Mouse (Mus musculus) v-Abl transformed pro-B cells (cell line): ENCODE measurements around the gene Mrvi1.

Experiments used
- in situ Hi-C, 2 experiments: fragments of 400-800 bp; cut with MboI; formaldehyde crosslinking; loops; one replicate each; pipeline ENCODE4 v1.15.1; 2025; ENCODE audit not compliant: unreplicated experiment in 2 of 2

The Mrvi1 gene

DNA sequence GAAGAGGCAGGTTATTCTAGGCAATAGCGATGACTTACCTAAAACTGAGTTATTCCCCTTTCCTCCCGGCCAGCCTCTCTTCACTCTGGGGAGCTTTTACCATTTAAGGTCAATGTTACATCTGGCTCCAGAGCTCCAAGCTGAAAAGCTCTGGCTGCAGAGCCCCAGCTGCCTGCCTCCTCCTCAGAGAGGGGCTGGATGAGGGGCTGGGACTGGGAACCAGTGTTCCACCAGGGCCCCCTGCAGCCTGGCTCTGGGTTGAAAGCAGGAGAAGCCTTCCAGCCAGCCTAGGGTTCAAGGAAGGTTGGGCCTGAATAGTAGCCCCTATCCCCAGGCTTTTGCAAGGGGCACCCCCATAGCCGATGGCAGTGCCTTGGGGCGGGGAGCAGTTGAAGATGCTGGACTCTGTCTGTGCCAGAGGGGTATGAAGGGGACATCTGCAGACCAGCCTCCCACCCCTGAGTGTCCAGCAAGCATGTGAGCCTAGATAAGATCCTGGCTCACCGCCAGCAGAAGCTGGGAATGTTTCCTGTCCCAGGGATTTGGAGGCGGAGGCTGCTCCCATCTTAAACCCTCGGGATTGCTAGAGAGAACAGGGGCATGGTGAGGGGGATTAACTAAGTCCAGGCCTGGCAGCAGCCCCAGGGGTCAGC lies at the start of gene Mrvi1:
Mrvi1 (minus strand) TSS at position 409 of the 653 bp plus-strand sequence.
- in situ Hi-C loops, result no loop called here

DNA sequence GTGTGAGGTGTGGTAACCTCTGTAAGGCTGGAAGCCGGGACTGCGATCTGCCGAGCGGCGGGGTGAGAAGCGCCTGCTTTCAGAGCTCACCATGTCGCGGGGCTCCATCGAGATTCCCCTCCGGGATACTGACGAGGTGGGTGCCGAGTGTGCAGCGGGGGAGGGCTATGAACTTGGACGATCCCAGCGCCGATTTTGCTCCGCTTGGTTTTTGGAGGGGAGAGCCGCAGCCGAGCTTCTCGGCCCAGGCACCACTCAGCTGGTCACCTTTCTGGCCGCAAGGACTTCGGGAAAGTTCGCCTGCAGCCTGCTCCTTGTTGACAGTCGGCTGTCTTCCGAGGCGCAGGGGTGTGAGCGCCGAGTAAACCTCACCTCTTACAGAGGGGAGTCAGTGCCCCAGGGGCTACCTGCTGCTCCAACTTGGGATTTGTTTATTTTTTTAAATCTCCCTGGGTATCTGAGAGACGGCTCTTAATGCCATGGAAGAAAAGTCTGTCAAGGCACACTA lies 46.8 kb upstream of the Mrvi1 start:
- in situ Hi-C loops, result loop anchor here (25.0 kb wide), 3 partner anchors 658 to 1517 kb away; partner anchors contain the start of genes Rpl27a (in 2 of the 2) and Trim66 (in 2 of the 2)

DNA sequence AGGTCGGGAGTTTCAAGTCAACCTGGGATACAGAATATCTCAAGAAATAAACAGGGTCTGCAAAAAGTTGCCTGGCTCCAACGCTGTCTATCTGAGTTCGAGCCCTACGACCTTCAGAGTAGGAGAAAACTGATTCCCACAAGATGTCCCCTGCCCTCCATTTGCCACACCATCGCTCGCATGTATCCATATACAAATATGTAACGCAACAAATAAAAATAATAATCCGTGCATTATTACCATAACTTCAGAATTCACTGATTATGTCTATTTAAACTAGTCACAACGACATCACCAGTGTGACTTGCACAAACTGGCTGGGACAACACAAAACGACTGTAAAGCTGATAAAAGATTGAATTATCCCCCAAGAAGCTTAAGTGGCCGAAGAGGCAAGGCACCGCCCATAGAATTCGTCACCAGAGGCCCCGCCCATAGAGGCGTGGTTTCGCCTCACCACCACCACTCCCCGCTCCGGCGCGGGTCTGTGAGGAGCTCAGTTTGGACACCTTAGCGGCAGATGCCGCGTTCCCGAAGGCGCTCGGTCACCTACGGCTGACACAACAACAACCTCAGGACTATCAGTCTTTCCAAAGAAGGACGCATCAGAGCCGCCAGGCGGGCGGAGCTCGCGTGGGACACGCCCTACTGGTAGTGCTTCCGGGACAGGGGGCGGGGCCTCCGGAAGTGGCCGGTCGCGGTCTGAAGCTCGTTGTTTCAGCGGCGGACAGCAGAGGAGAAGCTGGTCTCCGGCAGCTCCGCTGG lies 46.2 kb upstream of the Mrvi1 start, which contains the start of gene Ctr9:
Ctr9 (plus strand) TSS at position 671 of the 765 bp plus-strand sequence.
- in situ Hi-C loops, result loop anchor here (25.0 kb wide), 3 partner anchors 659 to 1516 kb away; partner anchors contain the start of genes Rpl27a (in 2 of the 2) and Trim66 (in 2 of the 2)

DNA sequence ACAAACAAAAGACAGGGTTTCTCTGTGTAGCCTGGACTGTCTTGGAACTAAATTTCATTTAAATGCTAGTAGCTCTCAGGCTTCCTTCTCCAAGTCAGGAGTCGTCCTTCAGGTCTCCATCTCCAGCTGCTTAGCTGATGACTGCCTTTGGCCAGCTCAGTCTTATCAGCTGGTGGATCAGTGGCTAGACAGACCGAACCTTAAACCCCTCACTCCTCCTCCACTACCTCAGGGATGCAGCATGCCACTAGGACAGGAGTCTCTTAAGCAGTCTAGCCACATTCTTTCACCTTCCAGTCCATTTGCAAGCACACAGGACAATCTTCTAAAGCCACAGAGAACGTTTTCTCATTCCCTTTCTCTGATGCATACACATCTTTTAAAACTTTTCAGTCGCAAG lies 42.7 kb upstream of the Mrvi1 start:
- in situ Hi-C loops, result loop anchor here (25.0 kb wide), 4 partner anchors 662 to 1513 kb away; partner anchors contain the start of genes Rpl27a (in 2 of the 2) and Trim66 (in 2 of the 2)

DNA sequence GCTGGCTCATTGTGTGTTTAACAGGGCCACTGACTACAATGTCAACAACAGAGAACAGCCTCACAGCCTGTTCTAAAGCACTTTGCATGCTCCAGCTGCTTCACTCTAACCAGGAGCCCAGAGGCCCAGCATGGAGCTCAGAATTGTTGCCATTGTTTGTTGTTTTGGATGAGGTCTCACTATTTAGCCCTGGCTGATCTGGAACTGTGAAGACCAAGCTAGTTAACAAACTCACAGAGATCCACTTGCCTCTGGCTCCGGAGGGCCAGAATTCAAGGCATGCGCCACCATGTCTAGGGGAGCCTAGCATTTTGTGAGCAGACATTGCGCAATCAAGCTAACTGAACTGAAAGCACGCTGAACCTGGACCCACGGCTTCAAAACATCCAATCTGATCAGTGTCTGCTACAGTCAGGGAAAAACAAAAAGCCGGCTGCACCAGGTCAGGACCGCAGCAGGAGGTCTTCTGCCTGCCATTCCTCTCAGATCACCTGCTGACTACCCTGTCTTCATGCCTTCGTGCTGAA lies 41.9 kb upstream of the Mrvi1 start:
- in situ Hi-C loops, result loop anchor here in 1 of 2 experiments (25.0 kb wide), 1 partner anchor 737 kb away; no protein-coding TSS in a partner anchor

DNA sequence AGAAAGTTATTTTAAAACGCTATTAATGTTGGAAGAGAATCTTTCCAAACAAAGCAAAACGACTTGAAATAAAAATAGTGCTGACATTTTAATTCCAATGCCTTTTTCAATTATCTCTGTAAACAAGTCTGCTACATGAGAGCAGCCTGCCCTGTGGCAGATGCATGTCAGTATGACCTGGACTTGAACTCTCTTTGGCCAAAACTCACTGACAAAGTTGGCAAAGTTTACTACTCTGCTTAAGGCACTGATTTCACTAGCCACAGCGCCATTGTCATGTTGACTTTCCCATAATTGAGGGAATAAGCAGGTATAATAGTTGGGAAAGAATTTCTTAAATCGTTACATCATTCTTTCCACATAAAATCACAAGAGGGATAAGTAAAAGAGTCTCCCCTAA lies 38.6 kb upstream of the Mrvi1 start:
- in situ Hi-C loops, result loop anchor here in 1 of 2 experiments (25.0 kb wide), 1 partner anchor 734 kb away; no protein-coding TSS in a partner anchor

DNA sequence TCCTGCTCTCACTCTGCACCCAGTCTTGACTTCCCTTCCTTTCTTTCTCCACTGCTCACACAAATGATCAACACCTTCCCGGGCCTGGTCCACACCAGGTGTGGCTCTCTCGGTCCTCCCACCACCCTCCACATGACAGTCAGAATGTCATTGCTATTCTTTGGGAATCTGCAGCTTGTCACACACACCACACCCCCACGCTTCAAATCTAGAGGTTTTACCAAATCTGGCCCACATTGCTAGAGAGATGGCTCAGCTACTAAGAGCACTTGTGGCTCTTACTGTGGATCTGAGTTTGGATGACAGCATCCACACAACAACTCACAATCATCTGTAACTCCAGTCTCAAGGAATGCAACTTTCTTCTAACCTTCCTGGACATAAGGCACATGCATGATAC lies 34.7 kb upstream of the Mrvi1 start:
- in situ Hi-C loops, result loop anchor here (5.0 to 25.0 kb wide), 5 partner anchors 200 to 732 kb away; no protein-coding TSS in a partner anchor

DNA sequence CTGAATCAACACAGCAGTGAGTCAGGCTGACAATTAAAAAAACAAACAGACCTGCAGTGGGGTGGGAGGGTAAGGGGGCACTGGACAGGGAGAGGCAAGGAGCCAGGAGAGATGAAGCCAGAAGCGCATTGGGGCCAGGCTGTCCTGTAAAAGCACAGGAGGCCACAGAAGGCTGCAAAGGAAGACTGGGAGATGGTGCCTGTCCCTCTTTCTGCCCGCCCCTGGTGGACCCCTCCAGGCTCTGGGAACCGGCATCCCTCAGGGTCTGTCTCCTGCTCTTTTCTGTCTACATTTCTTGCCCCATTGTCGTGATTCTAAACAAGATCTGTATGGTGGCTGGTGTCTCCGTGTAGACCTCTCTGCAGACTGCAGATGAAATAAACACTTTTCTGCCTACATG lies 33.5 kb upstream of the Mrvi1 start:
- in situ Hi-C loops, result loop anchor here (5.0 to 25.0 kb wide), 5 partner anchors 198 to 731 kb away; no protein-coding TSS in a partner anchor

DNA sequence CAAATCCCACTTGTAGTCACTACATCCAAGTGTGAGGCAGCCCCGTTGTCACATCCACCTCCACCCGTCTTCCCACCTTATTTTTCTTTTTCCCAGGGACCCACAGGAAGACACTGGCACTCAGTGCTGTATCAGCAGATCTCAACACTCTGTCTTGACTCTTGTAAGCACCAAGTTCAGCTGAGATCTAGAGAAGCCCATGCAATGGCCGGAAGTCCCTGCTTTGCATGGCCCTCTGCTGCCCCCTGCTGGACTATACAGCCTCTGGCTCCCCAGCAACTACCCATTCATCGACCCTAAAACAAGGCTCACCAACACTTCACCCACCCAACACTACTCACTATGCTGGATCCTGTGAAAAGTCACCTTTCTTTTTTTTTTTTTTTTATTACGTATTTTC lies 32.6 kb upstream of the Mrvi1 start:
- in situ Hi-C loops, result loop anchor here (5.0 to 25.0 kb wide), 6 partner anchors 78 to 730 kb away; no protein-coding TSS in a partner anchor

DNA sequence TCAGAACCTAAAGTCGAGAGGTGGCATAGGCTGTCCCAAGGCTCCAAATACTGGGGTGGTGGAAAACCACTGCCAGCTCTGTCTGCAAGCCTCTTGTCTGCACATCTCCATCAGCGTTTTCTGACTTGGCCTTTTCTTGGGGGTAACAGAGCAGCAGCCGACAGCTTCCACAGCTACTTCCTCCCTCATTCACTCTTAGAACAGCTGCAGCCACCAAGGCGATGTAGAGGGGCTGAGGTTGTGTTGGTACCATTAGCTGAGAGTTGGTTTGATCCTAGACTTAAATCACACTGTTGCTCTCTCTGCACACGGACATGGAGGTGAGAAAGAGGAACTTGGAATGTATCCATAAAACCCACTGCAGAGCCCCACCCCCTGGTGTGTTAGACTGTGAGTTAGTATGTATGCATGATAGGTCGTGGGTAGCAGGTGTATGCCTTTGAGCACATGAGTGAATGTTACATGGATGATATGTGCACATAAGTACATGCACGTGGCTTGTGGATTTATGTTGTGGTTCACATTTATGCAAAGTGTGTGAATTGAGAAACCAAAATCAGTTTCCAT lies 31.9 kb upstream of the Mrvi1 start:
- in situ Hi-C loops, result loop anchor here (5.0 to 25.0 kb wide), 3 partner anchors 77 to 729 kb away; no protein-coding TSS in a partner anchor

DNA sequence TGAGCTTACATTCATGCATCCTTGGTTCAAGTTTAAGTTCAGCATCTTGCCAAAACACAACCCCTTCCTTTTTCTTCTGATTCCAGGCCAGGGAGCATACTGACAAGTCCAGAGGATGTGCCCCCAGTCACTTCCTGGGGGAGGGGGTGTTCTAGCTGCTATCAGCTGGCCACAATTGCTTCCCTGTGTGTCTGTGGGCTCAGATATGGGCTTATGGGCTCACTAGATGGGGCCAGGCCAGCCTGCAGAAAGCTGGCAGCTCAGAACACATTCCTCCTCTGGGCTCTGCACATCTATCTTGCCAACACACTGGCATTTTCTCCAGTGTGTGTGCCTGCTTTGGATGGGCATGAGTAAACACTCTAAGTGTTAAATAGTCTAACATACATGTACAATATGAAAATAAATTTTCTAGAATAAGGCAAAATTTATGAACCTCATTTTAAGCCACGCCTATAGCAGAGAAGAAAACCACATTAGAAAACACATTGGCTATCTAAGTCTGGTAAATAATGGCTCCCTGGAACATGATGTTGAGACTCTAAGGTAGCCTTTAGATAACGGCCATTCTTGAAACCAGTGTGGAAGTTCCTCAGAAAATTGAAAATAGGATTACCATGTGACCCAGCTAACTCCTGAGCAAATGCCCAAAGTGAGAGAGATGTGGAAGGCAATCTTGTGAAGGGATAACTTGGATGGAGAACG lies 22.0 kb upstream of the Mrvi1 start:
- in situ Hi-C loops, result loop anchor here in 1 of 2 experiments (25.0 kb wide), 1 partner anchor 717 kb away; no protein-coding TSS in a partner anchor

DNA sequence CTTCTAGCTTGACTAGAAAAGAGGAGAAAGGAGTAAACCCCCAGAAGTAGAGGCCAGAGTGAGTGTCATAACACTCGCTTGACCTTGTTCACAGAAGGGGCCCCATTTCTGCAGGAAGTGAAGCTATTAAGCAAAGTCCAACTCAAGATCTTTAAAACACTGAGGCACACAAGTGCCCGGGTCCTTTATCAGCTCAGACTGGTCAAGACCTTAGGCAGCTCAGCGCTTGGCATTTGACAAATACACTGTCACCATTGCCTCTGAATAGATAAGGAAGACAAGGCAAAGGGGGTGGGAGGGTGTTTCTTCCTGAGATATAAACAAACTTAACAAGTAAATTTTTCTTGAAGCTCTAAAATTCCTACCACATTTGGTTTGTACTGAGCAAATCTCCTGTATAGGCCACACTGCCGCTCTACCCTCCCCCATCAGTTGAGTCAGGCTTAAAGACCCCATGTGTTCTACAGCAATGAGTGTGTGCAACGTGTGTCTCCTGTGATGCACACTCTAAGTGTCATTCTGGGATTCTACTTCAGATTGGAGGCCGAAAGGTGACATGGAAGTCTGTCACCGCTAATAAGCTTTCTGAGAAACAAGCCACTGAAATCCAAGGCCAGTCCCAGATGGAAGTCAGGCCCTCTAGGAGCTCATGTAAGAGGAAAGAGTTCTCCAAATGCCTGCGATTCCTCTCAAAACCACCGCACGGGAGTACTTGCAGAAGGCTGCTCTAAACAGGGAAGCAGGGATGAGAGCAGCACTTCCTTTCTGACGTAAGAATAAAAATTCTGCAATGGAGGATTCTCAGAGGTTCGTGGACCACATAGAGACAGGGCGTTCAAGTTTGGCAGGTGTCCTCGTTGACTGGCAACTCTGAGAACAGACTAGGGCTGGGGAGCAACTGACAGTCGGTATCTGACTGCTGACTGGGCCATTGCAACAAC lies 16.9 kb upstream of the Mrvi1 start:
- in situ Hi-C loops, result no loop called here

DNA sequence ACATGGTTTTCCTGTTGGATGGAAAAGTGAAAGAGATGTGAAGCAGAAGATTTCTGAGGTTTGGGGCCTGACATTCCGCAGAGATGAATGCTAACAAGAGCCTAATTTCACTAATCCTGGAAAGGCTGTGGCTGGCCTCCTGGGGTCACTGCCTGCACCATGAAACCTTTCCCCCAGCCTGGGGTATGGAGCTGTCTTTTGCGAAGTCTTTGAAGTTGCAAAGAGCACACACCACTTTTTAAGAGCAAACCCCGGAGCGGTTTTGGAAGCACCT lies 8.9 kb upstream of the Mrvi1 start:
- in situ Hi-C loops, result no loop called here

DNA sequence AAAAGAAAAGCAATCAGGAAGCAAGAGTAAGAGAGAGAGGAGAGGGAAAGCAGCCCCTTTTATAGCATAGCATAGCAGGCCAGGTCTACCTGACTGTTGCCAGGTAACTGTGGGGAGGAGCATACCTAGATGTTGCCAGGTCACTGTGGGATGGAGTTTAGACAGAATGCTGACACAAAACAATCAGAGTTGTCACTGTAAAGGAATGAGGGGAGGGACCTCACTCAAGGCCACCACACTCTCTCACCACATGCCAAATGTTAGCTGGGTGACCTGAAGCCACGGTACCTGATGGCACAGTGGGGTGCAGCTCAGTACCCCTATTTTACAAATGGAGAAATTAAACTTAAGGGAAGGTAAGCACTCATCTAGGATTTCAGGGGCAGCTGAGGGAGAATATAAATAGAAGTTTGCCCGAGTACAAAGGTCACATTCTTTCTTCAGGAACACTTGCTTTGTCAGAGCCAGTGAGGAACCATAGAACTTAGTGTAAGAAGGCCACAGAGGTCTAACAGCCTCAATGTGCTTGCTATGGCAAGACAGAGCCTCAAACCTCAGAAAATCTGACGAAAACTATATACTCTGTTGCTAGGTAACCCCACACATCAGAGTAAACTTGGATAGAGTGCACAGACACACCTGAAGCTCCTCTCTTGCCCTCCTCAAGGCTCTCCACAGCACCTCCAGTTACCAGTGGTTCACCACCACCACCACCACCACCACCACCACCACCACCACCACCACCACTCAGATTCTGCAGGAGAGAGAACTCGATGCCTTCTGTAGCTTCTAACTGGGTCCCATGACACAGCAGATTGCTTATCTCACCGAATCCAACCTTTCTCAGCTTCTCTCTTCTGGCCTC lies 8.3 kb upstream of the Mrvi1 start:
- in situ Hi-C loops, result no loop called here

DNA sequence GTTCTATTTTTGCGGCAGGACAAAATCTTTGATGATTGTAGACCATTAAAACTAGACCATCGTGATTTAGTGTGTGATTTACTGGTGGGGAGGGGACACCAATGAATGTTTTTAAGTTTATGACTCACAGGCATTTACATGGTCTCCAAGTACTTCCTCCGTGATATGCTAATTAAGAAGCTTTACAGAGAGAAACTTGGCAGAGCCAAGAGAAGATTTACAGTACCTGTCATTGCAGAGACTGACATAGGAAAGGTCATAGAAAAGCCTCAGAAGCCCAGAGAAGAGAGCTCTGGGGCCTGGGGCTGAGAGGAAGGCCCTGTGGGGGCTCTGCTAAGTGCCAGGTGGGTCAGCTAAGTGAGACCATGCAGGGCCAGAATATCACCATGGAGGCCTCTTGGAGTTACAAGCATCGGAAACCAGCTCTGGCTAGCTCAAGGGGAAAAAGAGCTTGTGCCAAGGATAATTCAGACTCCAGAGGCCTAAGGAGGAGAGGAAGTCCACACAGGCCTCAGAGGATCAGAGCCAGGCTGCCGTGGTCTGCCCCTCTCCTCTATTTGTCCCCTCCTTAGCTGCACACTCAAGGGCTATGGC lies 7.1 kb upstream of the Mrvi1 start:
- in situ Hi-C loops, result no loop called here

DNA sequence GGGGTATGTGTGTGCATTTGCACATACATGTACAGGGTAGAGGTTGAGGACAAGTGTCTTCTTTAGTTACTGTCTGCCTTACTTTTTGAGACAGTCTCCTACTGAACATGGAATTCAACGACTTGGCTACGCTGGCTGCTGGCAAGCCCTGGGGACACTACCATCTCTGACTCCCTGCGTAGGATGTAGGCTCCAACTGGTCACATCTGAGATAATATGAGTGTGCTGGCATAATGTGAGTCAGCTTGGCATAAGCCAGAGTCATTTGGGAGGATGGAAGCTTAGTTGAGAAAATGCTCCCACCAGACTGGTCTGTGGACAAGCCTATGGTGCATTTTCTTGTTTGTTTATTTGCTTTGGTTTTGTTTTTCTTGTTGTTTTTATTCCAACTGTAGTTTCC lies 5.8 kb upstream of the Mrvi1 start:
- in situ Hi-C loops, result no loop called here

DNA sequence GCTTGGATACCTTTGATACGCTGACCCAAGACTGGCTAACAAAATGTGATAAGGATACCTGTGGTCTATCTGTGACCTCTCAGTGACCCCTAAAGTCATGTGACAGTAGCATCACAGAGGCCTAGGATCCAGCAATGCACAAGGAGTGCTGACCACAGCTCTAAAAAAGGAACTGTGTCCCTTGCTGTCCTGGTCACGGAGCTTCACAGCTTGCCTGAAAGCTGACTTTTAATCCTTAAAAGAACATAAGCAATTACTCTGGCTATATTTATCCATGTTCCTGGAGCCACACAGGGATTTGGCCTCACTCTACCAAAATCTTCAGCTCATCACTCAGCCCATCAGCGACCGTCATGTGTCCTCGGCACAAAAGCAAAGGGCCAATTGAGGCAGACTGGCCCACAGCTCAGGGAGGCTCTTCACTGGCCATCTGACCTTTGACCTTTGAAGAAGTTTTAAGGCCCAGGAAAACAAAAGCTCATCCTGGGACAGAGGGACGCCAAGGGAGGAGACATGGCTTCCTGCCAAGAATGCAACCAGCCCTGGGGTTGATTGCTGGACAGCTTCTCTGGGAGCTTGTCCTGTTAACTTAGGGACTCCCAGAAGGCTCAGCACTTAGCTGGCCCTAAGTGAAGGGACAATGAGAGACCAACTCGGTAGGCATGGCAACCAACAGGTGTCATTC lies 3.5 kb upstream of the Mrvi1 start:
- in situ Hi-C loops, result no loop called here
